Mouse (Mus musculus) ES-Bruce4 (cell line): ENCODE measurements around the gene Mettl16.

ENCODE experiments used
- CTCF ChIP-seq: IDR thresholded peaks from one replicate; pipeline ENCODE4 v1.8.1; 2011; ENCODE audit warnings: low read depth, low read length
- POLR2A ChIP-seq: IDR thresholded peaks from one replicate; pipeline ENCODE4 v1.8.1; 2011; ENCODE audit warnings: low read length; ENCODE audit not compliant: insufficient read depth

- TF ChIP-seq CTCF (no peak), POLR2A (no peak)
These were observed 57.3 kb downstream of the Mettl16 start for GRCm38 (mm10) chr11:74827791-74828403.
